Mouse (Mus musculus) adrenal gland, postnatal 10 days (tissue): Measurements from ENCODE around the gene Tmem131l. TPM values are rescaled to one million over a fixed set of nuclear protein-coding genes. Genes with fewer than 3 reads are reported as not detected.

Experiments
- DNase-seq: peaks from one replicate; pipeline ENCODE4 v3.0.0; 2021; ENCODE audit warnings: mixed read lengths
- total RNA-seq, 2 experiments: library from RNA; stranded (reverse); gene quantifications; 2 replicates each; pipeline ENCODE4 v1.2.3; 2021

Tmem131l gene
- total RNA-seq, 2 experiments from 2014 or later, result 44.9 to 61.7 TPM

DNA sequence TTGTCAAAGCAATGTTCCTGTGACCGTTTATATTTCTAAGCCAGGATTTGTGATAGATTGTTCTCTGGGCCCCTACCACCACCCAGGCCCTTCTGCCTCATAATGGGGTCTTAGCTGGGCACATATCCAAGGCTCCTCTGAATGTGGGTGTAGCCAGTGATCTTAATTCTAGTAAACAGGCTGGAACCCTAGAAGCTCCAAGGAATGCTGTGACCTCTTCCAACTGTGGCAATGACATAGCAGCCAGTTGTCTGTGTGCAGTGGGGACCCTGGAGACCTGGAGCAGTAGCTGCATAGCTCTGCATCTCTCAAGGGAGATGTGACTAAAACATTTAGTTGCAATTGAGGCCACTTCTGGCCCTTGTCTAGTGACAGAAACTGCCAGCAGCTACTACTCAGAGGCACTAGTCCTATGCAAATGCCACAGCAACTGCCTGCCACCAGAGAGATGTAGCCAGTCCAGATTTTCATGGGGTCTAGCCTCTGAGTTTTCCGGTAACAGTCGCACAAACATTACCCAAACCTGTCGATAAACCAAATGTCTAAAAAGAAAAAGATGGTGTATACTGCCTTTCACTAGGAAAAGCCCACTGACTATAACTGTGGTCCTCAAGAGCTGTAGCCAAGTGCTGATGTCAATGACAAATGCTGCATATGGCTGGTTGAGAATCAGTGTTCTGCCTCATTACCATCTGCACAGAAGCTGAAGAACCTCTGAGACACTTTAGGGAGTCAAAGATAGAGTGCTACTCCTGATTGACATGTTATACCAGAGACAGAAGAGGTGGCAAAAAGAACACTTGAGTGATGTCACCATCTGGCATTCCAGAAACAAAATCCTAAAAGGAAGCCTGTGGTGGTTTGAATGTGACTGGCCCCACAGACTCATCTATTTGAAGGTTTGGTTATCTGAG lies 61.2 kb downstream of the Tmem131l start:
- DNase-seq, result peak; percentile 46

DNA sequence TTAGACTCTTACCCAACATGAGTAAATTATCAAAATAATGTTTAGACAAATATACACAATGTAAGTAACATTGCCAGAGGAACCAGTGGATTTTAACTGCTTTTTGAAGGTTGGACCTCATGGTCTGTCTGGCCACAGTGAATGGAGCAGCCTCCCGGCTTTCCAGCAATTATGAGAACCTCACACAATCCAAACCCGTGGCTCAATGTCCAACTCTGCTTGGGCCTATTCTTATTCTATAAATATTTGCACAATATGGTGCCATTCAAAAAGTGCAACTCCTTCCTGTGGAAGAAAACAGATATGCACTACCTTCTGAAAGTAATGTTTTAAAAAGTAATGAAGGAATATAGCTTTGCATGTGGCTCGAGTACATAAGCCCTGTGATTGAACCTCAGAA lies 62.2 kb downstream of the Tmem131l start:
- no peak for DNase-seq

DNA sequence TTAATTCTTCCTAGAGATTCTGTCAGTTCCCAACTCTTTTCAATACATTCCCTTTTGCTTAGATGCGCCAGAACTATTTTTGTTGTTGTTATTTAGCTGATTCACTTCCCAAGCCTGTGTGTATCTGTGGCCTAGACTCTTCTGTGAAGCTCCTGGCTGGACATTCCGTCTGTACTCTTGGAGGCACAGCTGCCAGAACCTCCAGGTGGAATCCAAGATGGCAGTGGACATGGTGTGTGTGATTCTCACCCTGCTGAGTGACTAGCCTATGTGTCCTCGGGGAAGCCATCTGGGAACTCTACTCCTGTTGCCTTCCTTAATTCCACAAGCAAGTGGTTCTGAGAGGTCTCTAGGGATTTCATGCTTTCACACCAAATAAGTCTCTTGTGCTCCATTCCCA lies 63.8 kb downstream of the Tmem131l start:
- DNase-seq, result no peak

GRCm38 (mm10) chr3:83973339-83973738 lies 66.6 kb downstream of the Tmem131l start:
- no peak for DNase-seq

GRCm38 (mm10) chr3:83970629-83971028 lies 69.3 kb downstream of the Tmem131l start:
- DNase-seq, result no peak

DNA sequence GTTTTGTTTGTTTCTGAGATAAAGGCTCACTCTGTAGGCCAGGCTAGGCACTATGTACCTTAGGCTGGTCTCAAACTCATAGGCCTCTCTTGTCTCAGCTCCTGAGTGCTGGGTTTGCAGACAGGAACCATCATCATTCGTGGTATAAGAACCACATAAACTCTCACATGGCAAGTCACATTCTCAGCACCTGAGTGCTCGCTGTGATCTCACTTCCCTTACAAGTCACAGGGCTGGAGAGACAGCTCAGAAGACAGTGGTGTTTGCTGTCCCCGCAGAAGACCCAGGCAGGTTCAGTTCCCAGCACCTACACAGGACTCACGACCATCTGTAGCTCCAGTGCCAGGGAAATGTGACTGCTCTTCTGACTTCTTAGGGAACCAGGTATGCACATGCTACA lies 70.9 kb downstream of the Tmem131l start:
- no peak for DNase-seq

GRCm38 (mm10) chr3:83967791-83968190 lies 72.2 kb downstream of the Tmem131l start:
- DNase-seq, result no peak

- DNase-seq, result no peak
Measured at GRCm38 (mm10) chr3:83965333-83965732, 74.6 kb downstream of the Tmem131l start.

DNA sequence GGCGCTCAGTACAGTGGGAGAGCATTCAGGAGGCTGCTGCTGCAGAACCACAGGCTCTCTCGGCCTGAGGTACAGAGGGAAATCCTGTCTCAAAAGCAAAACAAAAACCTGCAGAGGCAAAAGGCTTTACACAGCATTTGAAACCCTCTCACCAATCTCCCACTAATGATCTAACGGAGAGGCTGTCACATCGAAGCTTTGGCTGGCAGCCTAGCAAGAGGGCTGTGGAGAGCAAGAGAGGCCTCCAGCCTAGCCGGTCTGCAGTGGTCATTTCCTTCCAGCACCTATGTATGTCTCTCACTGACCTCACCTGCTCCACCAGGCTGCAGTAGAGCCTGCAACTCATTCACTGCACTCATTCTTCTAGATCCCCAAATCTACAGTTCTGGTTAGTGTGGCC lies 76.3 kb downstream of the Tmem131l start:
- no peak for DNase-seq

DNA sequence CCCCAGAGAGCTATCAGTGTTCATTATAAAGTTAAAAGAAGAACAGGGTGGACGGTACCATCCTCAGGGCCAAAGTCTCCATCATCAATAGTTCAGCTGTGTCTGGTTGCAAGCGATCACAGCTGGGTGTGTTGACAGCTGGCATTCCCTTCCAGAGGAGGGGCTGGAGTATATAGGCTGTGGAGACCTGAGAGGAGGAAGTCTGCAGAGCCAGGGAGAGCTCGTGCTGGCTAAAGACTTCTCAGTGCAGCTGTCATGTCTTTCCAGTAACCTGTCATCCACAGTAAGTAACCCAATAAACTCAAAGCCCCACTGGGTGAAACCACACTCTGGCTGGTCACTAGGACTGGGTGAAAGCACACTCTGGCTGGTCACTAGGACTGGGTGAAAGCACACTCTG lies 77.4 kb downstream of the Tmem131l start:
- DNase-seq, result no peak

DNA sequence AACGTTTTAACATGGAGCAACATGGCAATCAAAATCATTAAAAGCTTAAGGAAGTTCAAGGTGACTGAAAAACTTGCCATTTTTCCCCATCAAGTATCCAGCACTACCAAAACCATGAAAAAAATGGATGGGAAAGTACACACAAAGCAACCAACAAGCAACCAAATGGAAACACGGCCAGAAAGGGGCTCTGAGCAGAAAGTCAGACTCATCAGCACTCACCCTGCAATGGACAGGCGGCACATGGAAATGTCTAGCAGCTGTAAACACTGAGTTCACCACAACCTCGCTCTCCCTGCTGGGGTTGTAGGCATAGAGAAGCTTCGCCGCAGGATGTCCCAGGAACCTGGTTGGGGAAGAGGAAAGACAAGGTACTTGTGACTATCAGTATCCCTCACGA lies 77.9 kb downstream of the Tmem131l start:
- no peak for DNase-seq

GRCm38 (mm10) chr3:83958951-83959681 lies 80.9 kb downstream of the Tmem131l start:
- no peak for DNase-seq

DNA sequence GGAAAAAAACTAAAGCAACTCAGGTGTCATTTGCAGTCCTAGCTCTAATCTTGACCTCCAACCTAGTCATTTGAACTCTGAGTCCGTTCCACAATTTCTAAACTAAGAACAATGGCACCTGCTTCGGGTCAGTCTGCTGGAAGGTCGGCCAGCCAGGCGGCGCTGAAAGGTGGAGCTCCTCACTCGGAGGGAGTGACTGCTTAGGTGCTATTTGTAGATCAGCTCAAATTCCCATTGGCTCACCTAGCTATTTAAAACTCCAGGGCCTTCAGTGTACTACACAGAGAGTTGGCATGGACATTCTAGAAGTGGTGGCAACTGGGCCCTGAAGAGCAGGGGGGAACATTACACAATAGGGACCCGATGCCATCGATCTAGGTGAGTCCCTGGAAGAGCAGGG lies 86.1 kb downstream of the Tmem131l start:
- no peak for DNase-seq

DNA sequence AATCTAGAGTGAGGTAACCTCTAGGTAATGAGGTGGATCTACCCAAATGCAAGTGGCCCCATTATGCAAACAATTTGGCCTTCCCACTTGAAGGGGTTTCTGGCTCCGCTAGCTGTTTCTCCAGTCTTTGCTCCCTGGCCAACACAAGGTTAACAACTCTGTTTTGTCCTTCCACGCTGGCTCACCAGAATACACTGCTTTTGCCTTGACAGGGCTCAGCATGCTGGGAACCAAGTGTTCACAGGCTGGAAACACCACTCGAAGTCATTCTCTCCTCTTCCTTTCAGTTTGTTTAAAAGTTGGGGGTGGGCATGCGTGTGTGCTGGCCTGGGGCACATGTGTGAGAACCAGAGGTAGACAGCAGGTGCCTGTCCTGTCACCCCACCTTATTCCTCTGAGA lies 91.2 kb downstream of the Tmem131l start:
- peak; percentile 33 for DNase-seq

DNA sequence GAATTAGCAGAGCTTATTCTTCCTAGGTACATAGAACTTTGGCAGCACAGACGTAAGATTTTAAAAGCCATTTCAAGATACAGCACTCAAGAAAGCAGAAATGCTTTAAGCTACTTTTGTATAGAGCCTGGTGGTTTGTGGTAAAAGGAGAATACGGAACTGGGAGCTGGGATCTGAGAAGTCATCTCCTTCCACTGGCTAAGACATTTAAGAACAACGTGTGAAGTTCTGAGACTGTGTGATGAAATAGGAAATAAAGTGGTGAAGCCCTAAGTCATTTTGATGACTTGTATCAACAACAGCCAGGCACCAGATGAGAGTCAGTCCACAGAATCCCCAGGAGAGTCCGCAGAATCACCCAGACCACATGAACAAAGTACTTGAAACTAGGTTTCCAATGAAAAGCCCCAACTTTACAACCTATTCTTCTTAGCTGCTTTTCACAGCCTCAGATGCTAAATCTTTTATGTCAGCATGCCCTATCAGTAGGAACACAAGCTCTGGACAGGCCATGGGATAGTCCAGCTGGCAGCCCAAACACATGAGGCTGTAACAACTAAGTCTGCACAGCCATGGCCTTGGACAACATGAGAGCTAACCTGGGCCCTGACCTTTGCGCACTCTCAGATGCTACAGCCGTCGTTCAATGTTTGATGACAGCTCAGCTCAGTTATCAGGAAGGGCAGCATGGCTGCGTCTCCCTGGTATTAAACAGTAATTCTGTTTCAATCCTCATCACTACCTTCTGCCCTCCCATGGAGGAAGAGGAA lies 92.3 kb downstream of the Tmem131l start:
- peak; percentile 45 for DNase-seq

DNA sequence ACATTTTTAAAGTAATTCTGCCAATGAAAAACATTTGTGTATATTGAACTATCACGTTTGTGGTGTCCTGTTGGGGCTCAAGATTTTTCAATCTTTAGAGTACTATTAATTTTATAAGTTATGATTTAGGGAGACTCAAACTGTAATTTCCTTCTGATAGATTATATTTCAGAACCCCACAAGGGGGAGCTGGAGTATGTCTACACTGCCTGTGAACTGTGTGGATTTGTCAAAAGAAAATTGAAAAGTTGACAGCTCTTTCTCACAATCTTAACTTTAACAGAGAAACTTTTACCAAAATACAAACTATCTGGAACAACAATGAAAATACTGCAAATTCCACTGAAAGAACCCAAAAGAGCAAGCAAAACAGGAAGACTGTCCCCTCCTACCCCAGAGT lies 93.1 kb downstream of the Tmem131l start:
- peak; percentile 29 for DNase-seq

- no peak for DNase-seq
Measured at GRCm38 (mm10) chr3:83943691-83944090, 96.3 kb downstream of the Tmem131l start.

DNA sequence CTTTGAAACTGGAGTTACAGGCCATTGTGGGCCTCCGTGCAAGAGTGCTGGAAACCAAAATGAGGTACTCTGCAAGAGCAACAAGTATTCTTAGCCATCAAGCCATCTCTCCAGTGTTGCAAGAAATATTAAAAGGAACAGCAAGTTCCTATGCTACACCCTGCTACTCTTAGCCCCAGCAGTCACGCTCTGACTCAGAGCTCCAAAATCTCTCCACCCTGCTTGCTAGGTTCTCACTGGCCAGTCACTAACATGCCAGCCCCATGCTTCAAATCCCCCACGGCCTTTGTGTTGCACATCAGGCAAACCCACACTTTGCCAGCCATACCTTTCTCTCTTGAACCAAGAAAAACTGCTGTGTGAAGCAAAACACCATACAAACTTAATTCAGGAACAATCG lies 96.8 kb downstream of the Tmem131l start:
- DNase-seq, result no peak

DNA sequence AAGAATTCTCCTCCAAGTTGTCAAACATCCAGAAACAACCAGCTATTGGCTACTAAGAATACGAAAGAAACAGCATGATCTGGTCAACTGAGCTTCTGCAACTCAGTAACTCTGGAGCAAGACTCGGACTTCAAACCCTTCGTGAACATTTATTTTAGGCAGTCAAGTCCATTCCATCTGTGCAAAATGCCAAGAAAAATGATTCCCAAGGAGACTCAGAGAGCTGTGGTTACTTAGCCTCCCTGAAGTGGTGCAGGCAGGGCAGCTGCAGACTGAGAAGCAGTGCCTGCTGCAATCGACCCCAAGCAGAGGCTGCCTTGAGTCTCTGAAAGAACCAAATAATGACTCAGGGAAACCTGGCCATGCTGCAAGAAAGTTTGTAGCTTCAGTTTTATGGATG lies 98.1 kb downstream of the Tmem131l start:
- DNase-seq, result no peak

- DNase-seq, result no peak
Measured at GRCm38 (mm10) chr3:83938871-83939270, 101.1 kb downstream of the Tmem131l start.

DNA sequence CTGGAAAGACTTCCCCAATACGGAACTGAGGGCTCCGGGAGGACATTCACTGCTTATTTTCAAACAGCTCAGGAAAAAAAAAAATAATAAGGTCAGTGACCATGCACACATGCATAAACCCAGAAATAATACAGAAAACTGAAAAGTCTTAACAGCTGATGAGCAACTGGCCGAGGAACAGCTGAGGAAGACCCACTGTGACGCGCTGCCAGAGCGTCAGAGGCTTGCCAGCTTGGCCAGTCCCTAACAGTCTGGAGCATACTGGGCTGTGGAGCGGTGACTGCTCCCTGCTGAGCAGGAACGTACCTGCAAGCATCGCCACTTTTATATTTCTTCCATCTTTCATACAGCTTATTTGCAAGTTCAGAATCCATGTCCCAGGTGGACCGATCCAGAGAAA lies 105.5 kb downstream of the Tmem131l start:
- DNase-seq, result no peak

DNA sequence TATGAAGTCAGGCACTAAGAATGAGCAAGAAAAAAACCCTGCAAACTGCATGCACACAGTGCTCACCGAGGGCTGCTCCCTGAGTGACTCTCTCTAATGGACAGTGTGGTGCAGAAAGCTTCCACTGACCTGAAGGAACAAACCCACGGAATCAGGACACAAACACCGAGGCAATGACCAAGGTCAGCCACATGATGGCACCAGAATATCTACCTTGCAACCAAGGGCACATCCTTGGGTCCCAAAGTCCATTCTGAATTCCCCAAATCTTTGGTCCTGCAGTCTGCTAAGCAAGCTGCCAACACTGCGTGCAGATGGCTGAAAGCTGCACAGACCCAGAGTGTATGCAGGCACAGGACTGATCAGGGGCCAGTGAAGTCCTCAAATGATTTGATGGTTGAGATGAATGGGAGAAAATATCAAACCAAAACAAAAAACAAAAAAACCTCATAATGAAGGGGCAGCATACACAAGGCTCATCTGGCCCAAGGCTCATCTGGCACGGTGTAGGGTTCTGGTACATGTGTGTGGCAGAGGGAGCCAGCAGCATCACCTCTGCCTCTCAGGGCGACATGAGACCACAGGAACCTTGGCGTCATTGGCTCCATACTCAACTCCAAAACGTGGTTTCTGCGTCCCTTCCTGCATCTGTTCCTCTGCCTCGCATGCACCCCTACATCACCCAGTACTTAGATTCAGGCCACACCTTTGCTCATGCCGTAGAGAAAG lies 124.0 kb downstream of the Tmem131l start:
- peak; percentile 57 for DNase-seq
